Mouse (Mus musculus) spleen, adult 2 months (tissue): Measurements from ENCODE around the gene Ctnnb1. TPM values are rescaled to one million over a fixed set of nuclear protein-coding genes. Genes with fewer than 3 reads are reported as not detected.

Experiments used
- DNase-seq, 2 experiments: peaks; one replicate each; pipeline versions ENCODE4 v3.0.0 to v3.0.0-alpha.2; 2012 to 2021; ENCODE audit warnings: low spot score in 2 of 2, low read depth in 1 of 2
- H3K27ac ChIP-seq: fragments of 200-500 bp; 2 replicates; pipeline ENCODE4 v1.5.1; 2012; ENCODE audit warnings: low read length, inconsistent platforms; ENCODE audit not compliant: insufficient read depth
- H3K27me3 ChIP-seq: fragments of 200-500 bp; 2 replicates; pipeline ENCODE4 v1.6.1; 2012; ENCODE audit warnings: mild to moderate bottlenecking, moderate library complexity, low read length, inconsistent platforms; ENCODE audit not compliant: control insufficient read depth, insufficient read depth
- H3K36me3 ChIP-seq: fragments of 200-500 bp; 2 replicates; pipeline ENCODE4 v1.6.1; 2012; ENCODE audit warnings: mild to moderate bottlenecking, low read length, inconsistent platforms; ENCODE audit not compliant: control insufficient read depth, insufficient read depth
- H3K4me1 ChIP-seq: fragments of 200-500 bp; 2 replicates; pipeline ENCODE4 v1.6.1; 2011; ENCODE audit warnings: inconsistent platforms; ENCODE audit not compliant: control insufficient read depth, insufficient read depth, insufficient read length
- H3K4me3 ChIP-seq: fragments of 200-500 bp; 2 replicates; pipeline ENCODE4 v1.5.1; 2011; ENCODE audit warnings: mild to moderate bottlenecking, inconsistent platforms; ENCODE audit not compliant: insufficient read depth, insufficient read length; ENCODE audit errors: extremely low read depth
- CTCF ChIP-seq: fragments of 200-500 bp; IDR thresholded peaks from 2 replicates; pipeline ENCODE4 v1.5.1; 2011; ENCODE audit warnings: mild to moderate bottlenecking, inconsistent platforms; ENCODE audit not compliant: insufficient read depth, insufficient read length, insufficient replicate concordance; ENCODE audit errors: extremely low read depth
- POLR2A ChIP-seq: fragments of 200-500 bp; IDR thresholded peaks from 2 replicates; pipeline ENCODE4 v1.6.1; 2011; ENCODE audit warnings: low read depth, low read length, inconsistent platforms
- WGBS: fragments of 180-500 bp; shearing (Covaris S2); methylation state at CpG from one replicate; pipeline ENCODE4 v1.1.7; 2018; 5-methylcytosine and 5-hydroxymethylcytosine counted together
- polyA plus RNA-seq: library from polyadenylated mRNA; depleted of rRNA; stranded (reverse); fragments of >200 nt; gene quantifications from 2 replicates; pipeline ENCODE4 v1.2.3, GENCODE M21; 2012

The Ctnnb1 gene
- polyA plus RNA-seq, 1 experiment, result 62.5 TPM

- WGBS, result under 1% methylated on average over 55 of the region's 57 CpGs
- Histone ChIP-seq H3K36me3 (no peaks in the 10 kb centered on the region), H3K27ac (peak overlapping the region; percentile 69), H3K4me1 (peaks cover 16% of the 10 kb centered on the region; the same call in 1 of the 2 replicates), H3K4me3 (peak overlapping the region; percentile 98), H3K27me3 (no peaks in the 10 kb centered on the region)
- peak in 1 of 2 experiments; percentile 30 for DNase-seq
- no peak for TF ChIP-seq CTCF
- no peak for TF ChIP-seq POLR2A
Observed at GRCm38 (mm10) chr9:120933886-120934758, 5.1 kb downstream of the Ctnnb1 start.

- no peaks in the 10 kb centered on the region for H3K36me3 ChIP-seq
- peak overlapping the region; percentile 48 for H3K27ac ChIP-seq
- WGBS, result 6% methylated on average over 14 of the region's 14 CpGs
- no peak for TF ChIP-seq POLR2A
- TF ChIP-seq CTCF, result no peak
- no peaks in the 10 kb centered on the region for H3K27me3 ChIP-seq
- H3K4me1 ChIP-seq, result peaks cover 17% of the 10 kb centered on the region; the same call in 1 of the 2 replicates
- DNase-seq, result no peak
- peak overlapping the region; percentile 98 for H3K4me3 ChIP-seq
Observed at GRCm38 (mm10) chr9:120934821-120935633, 6.0 kb downstream of the Ctnnb1 start.

- peak overlapping the region; percentile 10 for H3K27ac ChIP-seq
- WGBS, result 3% methylated on average over 4 of the region's 4 CpGs
- peak overlapping the region; percentile 17 for H3K4me3 ChIP-seq
- no peak for DNase-seq
- no peaks in the 10 kb centered on the region for H3K36me3 ChIP-seq
- no peaks in the 10 kb centered on the region for H3K27me3 ChIP-seq
- H3K4me1 ChIP-seq, result peaks cover 21% of the 10 kb centered on the region; the same call in 1 of the 2 replicates
- TF ChIP-seq POLR2A (no peak), CTCF (no peak)
Observed at GRCm38 (mm10) chr9:120935634-120935922, 6.6 kb downstream of the Ctnnb1 start.

- Histone ChIP-seq H3K4me1 (peaks cover 28% of the 10 kb centered on the region; the same call in 1 of the 2 replicates), H3K36me3 (no peaks in the 10 kb centered on the region), H3K4me3 (no peak overlapping the region; the same call in 1 of the 2 replicates), H3K27me3 (no peaks in the 10 kb centered on the region), H3K27ac (no peak overlapping the region)
- TF ChIP-seq CTCF (peak; percentile 28; the same call in 1 of the 2 replicates), POLR2A (no peak)
- 21% methylated on average over 8 of the region's 8 CpGs for WGBS
- peak in 1 of 2 experiments; percentile 34 for DNase-seq
Observed at GRCm38 (mm10) chr9:120936351-120936750, 7.3 kb downstream of the Ctnnb1 start.

GRCm38 (mm10) chr9:120940858-120941257 lies 11.8 kb downstream of the Ctnnb1 start:
- Histone ChIP-seq H3K27ac (no peak overlapping the region), H3K36me3 (no peaks in the 10 kb centered on the region), H3K27me3 (no peaks in the 10 kb centered on the region), H3K4me1 (peaks cover 50% of the 10 kb centered on the region), H3K4me3 (no peak overlapping the region)
- DNase-seq, result no peak
- TF ChIP-seq POLR2A, result no peak
- no peak for TF ChIP-seq CTCF
- 50% methylated on average over 3 of the region's 3 CpGs for WGBS

- TF ChIP-seq CTCF (no peak), POLR2A (no peak)
- 54% methylated on average over 1 of the region's 1 CpGs for WGBS
- Histone ChIP-seq H3K4me1 (peaks cover 37% of the 10 kb centered on the region), H3K4me3 (no peak overlapping the region), H3K27ac (0 out of 2 replicates have a peak overlapping the region, but pooled peaks have one; percentile 13), H3K36me3 (no peaks in the 10 kb centered on the region), H3K27me3 (no peaks in the 10 kb centered on the region)
- no peak for DNase-seq
Observed at GRCm38 (mm10) chr9:120943757-120944156, 14.7 kb downstream of the Ctnnb1 start.
